Mouse (Mus musculus): ENCODE data around the gene Caskin2. TPM values are rescaled to one million over a fixed set of nuclear protein-coding genes. Genes with fewer than 3 reads are reported as not detected.

Gene Caskin2
- total and polyA plus RNA-seq, 3 experiments: 2.9 to 8.2 (median 6.4) TPM

DNA sequence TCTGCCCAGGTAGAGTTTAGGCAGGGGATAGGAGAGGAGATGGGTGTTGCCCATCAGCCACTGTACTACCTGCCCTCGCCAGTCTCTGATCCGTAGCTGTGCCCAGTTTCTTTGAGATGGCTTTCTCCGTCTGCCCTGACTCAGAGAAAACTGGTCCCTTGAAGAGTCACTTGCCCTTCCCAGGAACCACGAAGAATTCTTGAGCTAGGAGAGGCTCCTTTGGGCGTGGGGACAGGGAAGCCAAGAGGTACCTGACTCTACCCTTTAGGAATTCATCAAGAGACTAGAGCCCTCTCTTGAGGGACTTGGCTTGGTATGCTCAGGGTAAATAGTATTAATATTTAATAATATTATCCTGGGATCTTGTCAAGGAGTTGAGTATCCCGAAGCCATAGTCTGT lies 14.2 kb upstream of the Caskin2 start:
- DNase-seq (ENCODE audit: extremely low read depth): no peak
- dilution Hi-C loops (cut with MboI; ENCODE audit: extremely low pct_ligation_motif_present, extremely low pct_unique_long_range_greater_than_20kb, low sequenced_read_pairs): no loop called here
- H3K4me3 ChIP-seq (replicated peaks in 1 of 3; ENCODE audit: low read depth in 2 of 3, low read length in 2 of 3, poor library complexity in 1 of 3): no peak overlapping the region
- TF ChIP-seq NELFE (IDR thresholded peaks at IDR 0.05; ENCODE audit: low read depth, low read length): no peak
- TF ChIP-seq ETS1 (conservative IDR thresholded peaks at IDR 0.05; ENCODE audit: low read depth, low read length): no peak
- no peak for TF ChIP-seq GABPA (IDR thresholded peaks at IDR 0.05; ENCODE audit: insufficient replicate concordance, low read depth, low read length)
- TF ChIP-seq CHD1 (IDR thresholded peaks at IDR 0.05; ENCODE audit: low read depth, low read length): no peak
- TF ChIP-seq TBP (conservative IDR thresholded peaks at IDR 0.05; ENCODE audit: low read depth, low read length): no peak
- TF ChIP-seq ZC3H11A (IDR thresholded peaks at IDR 0.05; ENCODE audit: low read depth, low read length): no peak
- TF ChIP-seq HCFC1 (IDR thresholded peaks at IDR 0.05; ENCODE audit: low read depth, low read length): no peak
- no peak for TF ChIP-seq MAZ (IDR thresholded peaks at IDR 0.05; ENCODE audit: low read depth, low read length)
- TF ChIP-seq TCF12 (IDR thresholded peaks at IDR 0.05; ENCODE audit: low read depth, low read length): no peak
- H3K27ac ChIP-seq (ENCODE audit: insufficient read depth, low read depth): no peak overlapping the region
- H3K4me2 ChIP-seq (ENCODE audit: insufficient read depth, low read depth, poor library complexity, severe bottlenecking): no peak overlapping the region
- no peak overlapping the region for H3K9ac ChIP-seq (ENCODE audit: insufficient read depth, low read depth)
- H3K4me1 ChIP-seq (ENCODE audit: control insufficient read depth in 1 of 2, insufficient read depth in 2 of 2): peaks cover 5 to 22% of the 10 kb centered on the region in 2 experiments; a peak in 3 of 4 replicates
- in situ Hi-C loops (cut with MboI; ENCODE audit: low pct_ligation_motif_present, low pct_unique_long_range_greater_than_20kb, low sequenced_read_pairs): no loop called here
- H3K27me3 ChIP-seq (replicated peaks): no peaks in the 10 kb centered on the region
- no peaks in the 10 kb centered on the region for H3K79me2 ChIP-seq (replicated peaks; ENCODE audit: control insufficient read depth, extremely low read depth, insufficient read depth, poor library complexity, severe bottlenecking)
- H3K36me3 ChIP-seq (replicated peaks in 1 of 2; ENCODE audit: control insufficient read depth in 1 of 2, insufficient read depth in 1 of 2, low read length in 1 of 2): peaks cover 1 to 20% of the 10 kb centered on the region in 2 experiments
- no peaks in the 10 kb centered on the region for H3K9me3 ChIP-seq (replicated peaks; ENCODE audit: low read length)

DNA sequence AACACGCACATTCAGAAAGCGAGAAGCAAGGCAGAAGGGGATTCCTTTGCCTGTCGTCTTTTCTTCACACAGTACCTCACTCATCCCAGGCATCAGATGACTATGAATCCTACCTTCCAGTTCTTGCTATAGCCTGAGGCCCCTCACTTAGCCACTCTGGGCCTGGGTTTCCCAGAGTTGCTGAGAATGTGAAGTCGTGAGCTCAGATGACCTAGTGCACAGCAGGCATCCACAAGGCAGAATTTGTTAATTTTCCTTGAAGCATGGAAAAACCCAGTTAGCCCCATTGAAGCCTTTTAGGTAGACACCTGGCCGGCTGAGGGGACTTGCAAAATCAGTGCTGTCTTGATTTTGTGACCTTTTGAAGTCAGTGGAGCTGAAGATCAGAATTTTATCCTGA lies 13.0 kb upstream of the Caskin2 start:
- H3K9ac ChIP-seq (ENCODE audit: insufficient read depth, low read depth): no peak overlapping the region
- dilution Hi-C loops (cut with MboI; ENCODE audit: extremely low pct_ligation_motif_present, extremely low pct_unique_long_range_greater_than_20kb, low sequenced_read_pairs): no loop called here
- H3K36me3 ChIP-seq (replicated peaks in 1 of 2; ENCODE audit: control insufficient read depth in 1 of 2, insufficient read depth in 1 of 2, low read length in 1 of 2): peaks cover 11 to 27% of the 10 kb centered on the region in 2 experiments
- H3K27ac ChIP-seq (ENCODE audit: insufficient read depth, low read depth): no peak overlapping the region
- no peaks in the 10 kb centered on the region for H3K79me2 ChIP-seq (replicated peaks; ENCODE audit: control insufficient read depth, extremely low read depth, insufficient read depth, poor library complexity, severe bottlenecking)
- H3K27me3 ChIP-seq (replicated peaks): no peaks in the 10 kb centered on the region
- no peaks in the 10 kb centered on the region for H3K9me3 ChIP-seq (replicated peaks; ENCODE audit: low read length)
- peaks cover 5 to 22% of the 10 kb centered on the region in 2 experiments; a peak in 3 of 4 replicates for H3K4me1 ChIP-seq (ENCODE audit: control insufficient read depth in 1 of 2, insufficient read depth in 2 of 2)
- in situ Hi-C loops (cut with MboI; ENCODE audit: low pct_ligation_motif_present, low pct_unique_long_range_greater_than_20kb, low sequenced_read_pairs): no loop called here
- no peak overlapping the region for H3K4me2 ChIP-seq (ENCODE audit: insufficient read depth, low read depth, poor library complexity, severe bottlenecking)
- TF ChIP-seq RAD21 (IDR thresholded peaks at IDR 0.05; ENCODE audit: low read depth, low read length) (no peak), ZNF384 (IDR thresholded peaks at IDR 0.05; ENCODE audit: low read depth, low read length) (peak; percentile 22; the same call in 1 of the 2 replicates), JUND (conservative IDR thresholded peaks at IDR 0.05; ENCODE audit: low read depth, low read length) (no peak)
- DNase-seq (ENCODE audit: extremely low read depth): no peak
- H3K4me3 ChIP-seq (replicated peaks in 1 of 3; ENCODE audit: low read depth in 2 of 3, low read length in 2 of 3, poor library complexity in 1 of 3): no peak overlapping the region

DNA sequence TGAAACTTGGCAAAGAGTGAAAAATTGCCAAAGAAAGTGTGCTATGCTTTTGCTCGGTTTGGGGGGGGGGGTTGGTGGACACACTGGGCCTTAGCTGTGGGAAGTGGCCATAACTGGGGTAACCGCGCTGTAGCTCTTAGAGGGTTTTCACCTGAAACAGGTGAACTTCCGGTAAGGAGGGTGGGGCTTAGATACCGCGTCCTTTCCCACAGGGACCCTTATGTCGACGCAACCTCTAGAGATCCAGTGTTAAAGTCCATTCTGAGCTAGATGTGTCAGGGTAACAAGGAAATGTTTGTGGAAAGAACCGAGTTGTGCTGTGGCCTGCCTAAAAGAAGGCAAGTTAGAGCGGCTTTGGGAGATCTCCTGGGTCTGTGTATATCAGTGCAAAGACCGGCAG lies 11.4 kb upstream of the Caskin2 start:
- Histone ChIP-seq H3K79me2 (replicated peaks; ENCODE audit: control insufficient read depth, extremely low read depth, insufficient read depth, poor library complexity, severe bottlenecking) (no peaks in the 10 kb centered on the region), H3K27me3 (replicated peaks) (no peaks in the 10 kb centered on the region), H3K4me2 (ENCODE audit: insufficient read depth, low read depth, poor library complexity, severe bottlenecking) (peak overlapping the region; percentile 93), H3K27ac (ENCODE audit: insufficient read depth, low read depth) (no peak overlapping the region), H3K9me3 (replicated peaks; ENCODE audit: low read length) (no peaks in the 10 kb centered on the region), H3K36me3 (replicated peaks in 1 of 2; ENCODE audit: control insufficient read depth in 1 of 2, insufficient read depth in 1 of 2, low read length in 1 of 2) (peaks cover 26 to 42% of the 10 kb centered on the region in 2 experiments), H3K9ac (ENCODE audit: insufficient read depth, low read depth) (peak overlapping the region; percentile 65; the same call in 1 of the 2 replicates), H3K4me3 (replicated peaks in 1 of 3; ENCODE audit: low read depth in 2 of 3, low read length in 2 of 3, poor library complexity in 1 of 3) (peak overlapping the region; percentile 58 to 73 (median 65)), H3K4me1 (ENCODE audit: control insufficient read depth in 1 of 2, insufficient read depth in 2 of 2) (peaks cover 5 to 29% of the 10 kb centered on the region in 2 experiments; a peak in 3 of 4 replicates)
- dilution Hi-C loops (cut with MboI; ENCODE audit: extremely low pct_ligation_motif_present, extremely low pct_unique_long_range_greater_than_20kb, low sequenced_read_pairs): no loop called here
- no peak for TF ChIP-seq JUN (IDR thresholded peaks at IDR 0.05; ENCODE audit: insufficient read depth, low read depth, low read length)
- TF ChIP-seq ELF1 (IDR thresholded peaks at IDR 0.05; ENCODE audit: low read depth, low read length): peak; percentile 43; the same call in 1 of the 2 replicates
- in situ Hi-C loops (cut with MboI; ENCODE audit: low pct_ligation_motif_present, low pct_unique_long_range_greater_than_20kb, low sequenced_read_pairs): no loop called here
- no peak for DNase-seq (ENCODE audit: extremely low read depth)

Data from CH12.LX (cell line).